Mouse (Mus musculus) midbrain, postnatal 0 days (tissue): ENCODE measurements at regions not wholly inside any gene's neighbourhood (a gene's known extent, or its start where the extent isn't known, plus 50 kb on each side); places are given as distances from the start of the nearest gene placed in this dataset.

Source experiments
- ATAC-seq: fragments of 200-750 bp; cut with Nextera tagmentation; 2 replicates; pipeline ENCODE4 v1.8.0; 2017; ENCODE audit warnings: moderate number of reproducible peaks, mild to moderate bottlenecking, moderate TSS enrichment, moderate library complexity; ENCODE audit not compliant: low FRiP score
- DNase-seq: peaks from one replicate; pipeline ENCODE4 v3.0.0-alpha.2; 2015; ENCODE audit warnings: low spot score
- H3K27ac ChIP-seq: fragments of 300-500 bp; sonication (generic); 2 replicates; pipeline ENCODE4 v1.5.1; 2014; ENCODE audit warnings: low read depth, mild to moderate bottlenecking, low read length, mixed read lengths
- H3K27me3 ChIP-seq: fragments of 300-500 bp; sonication (generic); 2 replicates; pipeline ENCODE4 v1.6.1; 2014; ENCODE audit warnings: low read length, control low read depth, mixed read lengths; ENCODE audit not compliant: insufficient read depth
- H3K36me3 ChIP-seq: fragments of 300-500 bp; sonication (generic); 2 replicates; pipeline ENCODE4 v1.6.1; 2014; ENCODE audit warnings: low read length, control low read depth, mixed read lengths; ENCODE audit not compliant: insufficient read depth
- H3K4me1 ChIP-seq: fragments of 300-500 bp; sonication (generic); 2 replicates; pipeline ENCODE4 v1.6.1; 2014; ENCODE audit warnings: mild to moderate bottlenecking, control low read depth, antibody characterized with exemption, low read length, mixed read lengths; ENCODE audit not compliant: insufficient read depth
- H3K4me2 ChIP-seq: fragments of 300-500 bp; sonication (generic); 2 replicates; pipeline ENCODE4 v1.6.1; 2014; ENCODE audit warnings: low read depth, mild to moderate bottlenecking, low read length, mixed read lengths; ENCODE audit not compliant: poor library complexity, severe bottlenecking
- H3K4me3 ChIP-seq: fragments of 300-500 bp; sonication (generic); 2 replicates; pipeline ENCODE4 v1.5.1; 2014; ENCODE audit warnings: low read depth, mild to moderate bottlenecking, low read length, moderate library complexity
- H3K9ac ChIP-seq: fragments of 300-500 bp; sonication (generic); replicated peaks from 2 replicates; pipeline ENCODE4 v1.6.1; 2014; ENCODE audit warnings: mild to moderate bottlenecking, low read length, moderate library complexity, mixed read lengths; ENCODE audit not compliant: poor library complexity, severe bottlenecking
- H3K9me3 ChIP-seq: fragments of 300-500 bp; sonication (generic); 2 replicates; pipeline ENCODE4 v1.6.1; 2016; ENCODE audit warnings: low read length, control low read depth
- CTCF ChIP-seq: IDR thresholded peaks from 2 replicates; pipeline ENCODE4 v1.5.1; 2016; ENCODE audit warnings: antibody characterized with exemption, mild to moderate bottlenecking
- WGBS: fragments of 180-500 bp; shearing (Covaris S2); extraction: QIAGEN DNeasy Blood & Tissue Kit; methylation state at CpG from one replicate; pipeline ENCODE4 v1.1.7; 2014; 5-methylcytosine and 5-hydroxymethylcytosine counted together

- no peak overlapping the region for H3K27ac ChIP-seq
- H3K9ac ChIP-seq = no peak overlapping the region
- H3K27me3 ChIP-seq = no peaks in the 10 kb centered on the region
- no peak overlapping the region for H3K4me2 ChIP-seq
- WGBS = 81% methylated on average over 5 of the region's 5 CpGs
- H3K36me3 ChIP-seq = no peaks in the 10 kb centered on the region
- no peak for TF ChIP-seq CTCF
- H3K4me1 ChIP-seq = peaks cover 16% of the 10 kb centered on the region; the same call in 1 of the 2 replicates
- DNase-seq = no peak
- no peaks in the 10 kb centered on the region for H3K9me3 ChIP-seq
- no peak overlapping the region for H3K4me3 ChIP-seq
- no peak for ATAC-seq
These were observed 54.7 kb upstream of the Znrf2 start for GRCm38 (mm10) chr6:54762021-54762420.

- 55% methylated on average over 5 of the region's 5 CpGs for WGBS
- Histone ChIP-seq H3K27me3 (no peaks in the 10 kb centered on the region), H3K4me1 (peaks cover 14% of the 10 kb centered on the region; the same call in 1 of the 2 replicates), H3K4me2 (no peak overlapping the region), H3K9ac (no peak overlapping the region), H3K9me3 (no peaks in the 10 kb centered on the region), H3K4me3 (no peak overlapping the region), H3K36me3 (no peaks in the 10 kb centered on the region), H3K27ac (no peak overlapping the region)
- ATAC-seq = no peak
- DNase-seq = no peak
- no peak for TF ChIP-seq CTCF
These were observed 54.2 kb upstream of the Znrf2 start for GRCm38 (mm10) chr6:54762499-54762898.

- Histone ChIP-seq H3K9ac (no peak overlapping the region), H3K27ac (no peak overlapping the region), H3K4me1 (peaks cover 8% of the 10 kb centered on the region; the same call in 1 of the 2 replicates), H3K27me3 (no peaks in the 10 kb centered on the region), H3K36me3 (no peaks in the 10 kb centered on the region), H3K9me3 (no peaks in the 10 kb centered on the region), H3K4me2 (no peak overlapping the region), H3K4me3 (no peak overlapping the region)
- TF ChIP-seq CTCF = no peak
- 94% methylated on average over 4 of the region's 4 CpGs for whole genome bisulfite sequencing
- no peak for ATAC-seq
- DNase-seq = no peak
These were observed 53.0 kb upstream of the Znrf2 start for GRCm38 (mm10) chr6:54763669-54764068.

DNA sequence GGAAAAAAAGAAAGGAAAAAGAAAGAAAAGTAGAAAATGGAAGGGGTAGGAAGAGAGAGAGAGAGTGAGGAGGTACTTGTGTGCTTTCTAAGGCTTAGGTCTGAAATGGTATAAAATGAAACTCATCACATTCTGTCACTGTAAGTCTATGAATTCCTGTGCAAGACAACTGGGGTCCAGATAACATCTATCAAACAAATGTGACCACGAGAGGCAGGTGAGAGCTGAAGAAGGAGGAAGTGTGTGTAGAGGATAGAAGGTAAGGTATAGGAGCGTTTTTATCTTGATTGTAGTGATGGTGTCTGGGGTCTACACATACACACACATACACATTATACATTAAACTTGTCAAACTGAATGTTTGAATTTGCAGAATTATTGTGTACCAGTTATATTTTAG lies 51.0 kb upstream of the Znrf2 start:
- Histone ChIP-seq H3K4me1 (no peaks in the 10 kb centered on the region), H3K9ac (no peak overlapping the region), H3K4me2 (no peak overlapping the region), H3K36me3 (no peaks in the 10 kb centered on the region), H3K4me3 (no peak overlapping the region), H3K27me3 (no peaks in the 10 kb centered on the region), H3K27ac (no peak overlapping the region), H3K9me3 (no peaks in the 10 kb centered on the region)
- TF ChIP-seq CTCF = no peak
- no peak for DNase-seq
- ATAC-seq = no peak
- WGBS = 89% methylated on average over 2 of the region's 2 CpGs

- TF ChIP-seq CTCF = no peak
- no peak for ATAC-seq
- no peak for DNase-seq
- Histone ChIP-seq H3K27ac (no peak overlapping the region), H3K4me3 (no peak overlapping the region), H3K9ac (no peak overlapping the region), H3K36me3 (no peaks in the 10 kb centered on the region), H3K4me2 (no peak overlapping the region), H3K4me1 (no peaks in the 10 kb centered on the region), H3K9me3 (no peaks in the 10 kb centered on the region), H3K27me3 (no peaks in the 10 kb centered on the region)
- whole genome bisulfite sequencing = 85% methylated on average over 5 of the region's 5 CpGs
These were observed 50.1 kb upstream of the Znrf2 start for GRCm38 (mm10) chr6:54766485-54767112.
